Mouse (Mus musculus): ENCODE measurements around the gene Gm12185. TPM values are rescaled to one million over a fixed set of nuclear protein-coding genes. Genes with fewer than 3 reads are reported as not detected.
"Not testable (repeated sequence)": the region's sequence is repeated elsewhere in the genome, so short reads cannot be mapped to it uniquely, and the experiment has no call there.

Gm12185 gene
- total RNA-seq, 4 experiments from 2014 or later = 0.30 to 0.41 (median 0.37) TPM

DNA sequence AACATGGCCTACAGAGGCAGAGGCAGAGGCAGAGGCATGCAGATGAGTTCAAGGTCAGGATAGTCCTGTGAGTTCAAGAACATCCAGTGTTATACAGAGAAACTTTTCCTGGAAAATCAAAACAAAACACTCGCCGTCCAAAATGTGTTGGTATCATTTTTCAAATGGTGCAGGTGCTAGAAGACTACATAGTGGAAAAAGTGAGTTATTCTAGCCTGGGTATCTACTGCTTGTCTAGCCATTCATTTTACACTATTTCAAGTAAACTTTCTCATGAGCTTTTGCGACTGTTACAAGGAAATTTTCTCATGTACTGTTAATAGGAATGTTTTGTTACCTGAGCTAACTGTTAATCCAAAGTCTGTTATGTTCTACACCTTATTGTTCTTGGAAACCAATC lies 73.6 kb downstream of the Gm12185 start:
- DNase-seq (ENCODE audit: low spot score in 2 of 2) = no peak

DNA sequence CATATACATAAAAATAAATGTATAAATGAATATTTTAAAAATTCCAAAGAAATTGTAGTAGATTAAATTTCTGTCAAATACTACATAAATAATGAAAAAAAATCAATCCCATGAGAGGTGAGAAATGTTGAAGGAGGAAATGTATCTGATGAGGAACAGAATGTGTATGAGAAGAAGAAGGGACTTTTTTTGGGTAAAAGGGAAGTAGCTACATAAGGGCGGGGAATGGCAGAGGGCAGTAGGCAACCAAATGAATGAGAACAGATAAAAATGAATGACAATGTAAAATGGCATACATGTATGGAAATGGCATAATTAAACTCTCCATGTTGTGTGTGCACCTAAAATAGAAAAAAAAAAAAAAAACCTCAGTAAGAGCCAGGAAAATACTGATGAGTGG lies 78.4 kb downstream of the Gm12185 start:
- no peak for DNase-seq (ENCODE audit: low spot score in 2 of 2)

DNA sequence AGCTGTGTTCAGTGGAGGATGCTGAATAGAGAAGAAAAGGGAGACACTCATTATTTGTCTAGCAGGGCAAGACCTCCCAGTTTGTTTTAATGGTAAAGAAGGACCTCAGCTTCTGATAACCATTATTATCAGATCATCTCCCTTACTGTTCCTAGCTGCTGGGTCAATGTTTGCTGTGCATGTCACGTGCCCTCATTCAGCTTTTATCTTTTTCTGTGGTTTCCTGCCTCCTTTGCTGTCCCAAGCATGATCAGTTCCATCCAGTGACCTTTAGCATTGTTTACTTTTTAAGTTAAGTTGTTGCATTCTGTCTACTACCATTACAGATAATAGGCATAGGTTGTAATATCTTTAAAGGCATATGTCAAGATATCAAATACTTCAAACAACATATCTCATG lies 83.6 kb downstream of the Gm12185 start:
- no peak for DNase-seq (ENCODE audit: low spot score in 2 of 2)

DNA sequence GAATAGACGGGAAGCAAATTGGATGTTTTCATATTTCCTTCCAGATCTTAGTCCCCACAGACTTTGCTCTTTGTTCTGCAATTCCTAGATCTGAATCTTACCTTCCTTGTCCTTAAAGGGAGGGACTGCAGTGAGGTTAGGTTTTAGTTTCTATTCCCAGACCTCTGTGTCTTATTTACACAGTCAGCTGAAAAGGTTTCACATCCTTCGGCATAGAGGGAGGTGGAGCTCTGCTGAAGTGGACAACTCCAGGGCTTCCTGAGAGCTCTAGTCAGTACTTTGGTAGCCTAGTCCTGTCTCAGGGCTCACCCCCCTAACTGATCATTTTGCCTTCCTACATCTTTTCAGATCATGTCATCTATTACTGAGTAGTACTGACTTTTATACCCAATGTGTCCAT lies 90.0 kb downstream of the Gm12185 start, which contains the start of gene Gm5431:
Gm5431 (minus strand) TSS at position 194 of the 400 bp plus-strand sequence.
- no peak for DNase-seq (ENCODE audit: low spot score in 2 of 2)

DNA sequence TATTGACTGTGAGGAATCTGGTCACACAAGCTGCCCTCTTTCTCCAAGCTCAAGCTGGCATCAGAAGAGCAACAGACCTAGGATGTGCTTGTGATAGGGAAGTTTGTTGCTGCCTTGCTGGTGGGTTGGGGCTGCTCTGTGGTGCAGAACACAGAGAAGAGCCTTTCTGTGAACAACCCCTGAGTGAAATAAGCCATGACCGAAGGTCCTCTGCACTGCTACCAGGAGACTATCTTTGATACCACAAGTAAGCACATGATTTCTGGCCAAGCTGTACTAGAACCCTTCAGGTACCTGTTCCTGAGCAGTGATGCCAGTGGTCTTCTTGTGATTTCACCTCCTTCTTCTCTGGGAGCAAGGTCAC lies 90.5 kb downstream of the Gm12185 start:
- DNase-seq (ENCODE audit: low spot score in 2 of 2) = not testable (repeated sequence)

DNA sequence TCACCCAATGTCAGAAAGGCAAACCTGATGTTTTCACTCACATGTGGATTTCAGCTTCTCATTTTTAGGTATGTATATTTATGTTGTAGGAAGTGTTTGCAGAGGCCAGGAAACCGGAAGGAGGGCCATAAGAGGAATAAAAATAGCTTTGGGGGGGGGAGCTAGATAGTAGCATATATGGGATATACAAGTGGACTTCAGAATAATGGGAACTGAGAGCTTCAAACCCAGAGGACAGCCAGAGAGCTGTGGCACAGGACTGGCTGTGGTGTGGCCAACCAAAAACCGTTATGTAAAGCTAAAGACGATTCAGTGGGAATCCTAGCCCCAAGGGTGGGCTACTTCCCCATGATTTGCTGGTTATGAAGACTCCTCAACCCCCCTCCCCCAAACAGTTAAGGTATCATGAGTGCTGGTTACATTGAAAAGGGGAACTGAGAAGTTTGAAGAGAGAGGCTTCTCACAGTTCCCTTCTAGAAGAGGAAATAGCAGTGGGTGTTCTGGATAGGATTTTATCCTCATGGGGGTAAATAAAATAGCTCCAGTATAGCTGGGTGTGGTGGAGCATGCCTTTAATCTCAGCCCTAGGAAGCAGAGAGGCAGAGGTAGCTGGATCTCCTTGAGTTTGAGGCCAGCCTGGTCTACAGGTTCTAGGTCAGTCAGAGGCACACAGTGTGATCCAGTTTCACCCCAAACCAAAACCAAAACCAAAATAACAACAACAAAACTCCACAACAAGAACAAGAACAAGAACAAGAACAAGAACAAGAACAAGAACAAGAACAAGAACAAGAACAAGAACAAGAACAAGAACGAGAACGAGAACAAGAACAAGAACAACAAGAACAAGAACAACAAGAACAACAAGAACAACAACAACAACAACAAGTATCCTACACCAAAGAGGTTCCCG lies 91.1 kb downstream of the Gm12185 start:
- not testable (repeated sequence) for DNase-seq (ENCODE audit: low spot score in 2 of 2)

DNA sequence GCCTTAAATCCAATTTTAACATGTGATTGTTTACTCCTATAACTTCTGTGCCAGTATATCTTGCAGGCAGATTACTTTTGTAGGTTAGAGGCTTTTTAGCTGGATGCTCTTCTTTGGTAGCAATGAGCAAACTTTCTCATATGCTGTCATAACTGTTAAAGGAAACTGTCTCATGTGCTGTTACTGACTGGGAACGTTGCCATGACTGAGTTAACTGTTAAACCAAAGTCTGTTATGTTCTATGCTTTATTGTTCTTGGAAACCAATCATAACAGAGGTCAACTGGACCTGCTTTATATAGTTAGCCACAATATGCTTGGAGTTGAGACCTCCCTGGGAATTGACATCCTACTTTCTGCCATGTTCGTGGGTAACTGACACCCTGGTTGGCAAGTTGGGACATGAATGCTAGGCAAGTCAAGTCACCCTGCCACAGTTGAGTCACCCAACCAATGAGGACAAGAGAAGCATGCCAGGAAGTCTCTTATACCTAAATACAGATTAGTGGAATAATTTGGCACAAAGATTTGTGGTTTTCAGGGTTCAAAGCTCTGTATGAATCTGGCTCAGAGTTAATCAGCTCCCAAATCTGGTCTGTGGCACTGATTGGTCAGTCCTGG lies 93.1 kb downstream of the Gm12185 start:
- no peak for DNase-seq (ENCODE audit: low spot score in 2 of 2)

DNA sequence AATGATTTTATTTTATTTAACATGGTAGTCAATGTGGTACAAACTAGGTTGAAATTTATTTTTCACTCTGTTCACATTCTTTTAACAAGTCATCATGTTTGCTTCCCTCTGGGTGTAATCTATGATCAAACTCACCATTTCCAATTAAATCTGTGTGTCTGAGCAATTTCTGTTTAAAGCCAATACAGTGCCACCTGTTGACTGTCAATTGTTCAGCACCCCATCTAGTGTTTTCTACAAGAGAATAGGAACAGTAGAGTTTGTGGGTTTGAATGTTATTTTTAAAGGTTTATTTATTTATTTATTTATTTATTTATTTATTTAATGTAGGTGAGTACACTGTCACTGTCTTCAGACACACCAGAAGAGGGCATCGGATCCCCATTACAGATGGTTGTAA lies 115.3 kb downstream of the Gm12185 start:
- no peak for DNase-seq (ENCODE audit: low spot score in 2 of 2)

DNA sequence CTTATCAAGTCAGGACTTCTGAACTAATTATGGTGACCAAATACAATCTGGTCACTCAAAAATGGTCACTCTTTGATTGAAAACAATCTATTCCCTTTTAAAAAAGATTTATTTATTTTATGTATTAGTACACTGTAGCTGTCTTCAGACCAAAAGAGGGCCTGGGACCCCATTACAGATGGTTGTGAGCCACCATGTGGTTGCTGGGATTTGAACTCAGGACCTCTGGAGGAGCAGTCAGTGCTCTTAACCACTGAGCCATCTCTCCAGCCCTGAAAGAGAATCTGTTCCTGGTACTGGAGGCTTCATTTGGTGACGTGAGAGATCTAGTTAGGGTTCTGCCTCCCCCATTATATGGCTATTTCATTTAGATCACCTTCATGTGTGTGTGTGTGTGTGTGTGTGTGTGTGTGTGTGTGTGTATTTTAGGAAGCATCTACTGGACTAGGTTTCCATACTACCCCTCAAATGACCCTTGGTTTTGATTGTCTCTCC lies 116.6 kb downstream of the Gm12185 start:
- DNase-seq (ENCODE audit: low spot score in 2 of 2) = not testable (repeated sequence)

DNA sequence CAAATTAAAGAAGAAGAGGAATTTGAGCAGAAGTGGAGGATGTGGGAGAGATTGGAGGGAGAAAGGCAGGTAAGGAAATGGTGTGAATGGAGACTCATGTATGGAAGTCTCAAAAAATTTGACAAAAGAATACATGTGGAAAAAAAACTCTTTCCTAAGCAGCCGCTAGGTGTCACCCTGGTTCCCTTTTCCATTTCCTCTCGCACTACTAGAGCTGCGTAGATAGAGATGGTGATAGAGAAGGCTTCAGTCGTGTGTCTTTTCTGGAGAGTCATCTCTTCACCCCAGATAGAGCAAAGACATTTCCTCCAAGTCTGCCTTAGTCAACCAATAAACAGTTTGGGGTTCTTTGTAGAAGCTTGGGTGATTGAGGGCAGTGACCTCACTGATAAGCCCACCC lies 117.6 kb downstream of the Gm12185 start:
- no peak for DNase-seq (ENCODE audit: low spot score in 2 of 2)

DNA sequence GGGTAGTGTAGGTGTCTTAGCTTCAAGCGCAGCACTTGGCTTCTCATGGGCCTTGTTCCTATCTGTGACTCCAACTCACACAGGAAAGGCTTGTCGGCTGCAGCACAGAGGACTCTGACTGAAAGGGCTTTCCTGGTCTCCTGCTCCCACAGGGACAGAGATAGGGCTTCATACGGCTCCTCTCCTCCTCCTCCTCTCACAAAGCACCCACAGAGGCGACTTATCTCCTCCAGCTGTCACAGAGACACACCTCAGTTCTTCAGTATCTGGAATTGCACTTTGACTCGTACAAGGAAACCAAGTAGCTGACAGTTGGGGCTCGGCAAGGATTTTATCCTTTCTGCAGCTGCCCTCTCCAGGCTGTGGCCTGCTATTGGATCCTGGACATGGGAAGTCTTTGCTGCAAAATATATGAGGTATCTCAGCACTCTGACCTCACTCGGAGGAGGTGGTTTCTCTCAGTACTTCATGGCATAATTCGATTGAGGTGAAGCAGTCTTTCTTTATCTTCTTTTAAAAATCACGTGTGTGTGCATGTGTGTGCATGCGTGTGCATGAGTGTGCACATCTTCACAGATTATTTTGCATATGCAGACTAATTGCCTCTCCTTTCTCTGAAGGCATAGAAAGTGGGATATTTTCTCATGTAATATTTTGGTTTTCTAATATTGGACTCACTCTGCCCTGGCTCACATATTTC lies 118.3 kb downstream of the Gm12185 start:
- no peak for DNase-seq (ENCODE audit: low spot score in 2 of 2)

DNA sequence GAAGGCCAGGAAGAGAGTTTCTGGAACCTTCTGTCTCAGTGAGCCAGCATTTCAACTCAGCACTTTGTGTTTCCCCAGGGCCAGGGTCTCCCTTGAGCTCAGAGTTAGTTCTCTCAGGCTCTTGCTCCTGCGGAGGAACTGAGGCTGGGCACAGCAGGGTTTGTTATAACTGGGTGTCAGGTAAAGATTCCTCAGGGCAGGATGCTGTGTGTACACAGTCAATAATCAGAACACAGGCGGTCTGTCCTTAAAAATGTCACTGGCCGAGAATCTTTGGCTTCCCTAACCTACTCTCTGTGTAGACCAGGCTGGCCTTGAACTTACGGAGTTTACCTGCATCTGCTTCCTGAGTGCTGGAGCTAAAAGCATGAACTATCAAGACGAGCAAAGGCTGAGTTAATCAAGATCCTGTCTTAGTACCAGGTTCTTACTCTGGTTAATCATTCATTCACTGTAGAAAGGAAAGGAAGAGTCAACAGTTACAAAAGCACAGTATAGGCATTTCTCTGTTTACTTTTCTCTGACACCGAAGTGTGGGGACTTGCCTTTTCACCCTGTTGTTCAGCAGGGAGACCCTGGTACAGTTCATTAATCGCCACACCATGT lies 119.2 kb downstream of the Gm12185 start:
- no peak for DNase-seq (ENCODE audit: low spot score in 2 of 2)

DNA sequence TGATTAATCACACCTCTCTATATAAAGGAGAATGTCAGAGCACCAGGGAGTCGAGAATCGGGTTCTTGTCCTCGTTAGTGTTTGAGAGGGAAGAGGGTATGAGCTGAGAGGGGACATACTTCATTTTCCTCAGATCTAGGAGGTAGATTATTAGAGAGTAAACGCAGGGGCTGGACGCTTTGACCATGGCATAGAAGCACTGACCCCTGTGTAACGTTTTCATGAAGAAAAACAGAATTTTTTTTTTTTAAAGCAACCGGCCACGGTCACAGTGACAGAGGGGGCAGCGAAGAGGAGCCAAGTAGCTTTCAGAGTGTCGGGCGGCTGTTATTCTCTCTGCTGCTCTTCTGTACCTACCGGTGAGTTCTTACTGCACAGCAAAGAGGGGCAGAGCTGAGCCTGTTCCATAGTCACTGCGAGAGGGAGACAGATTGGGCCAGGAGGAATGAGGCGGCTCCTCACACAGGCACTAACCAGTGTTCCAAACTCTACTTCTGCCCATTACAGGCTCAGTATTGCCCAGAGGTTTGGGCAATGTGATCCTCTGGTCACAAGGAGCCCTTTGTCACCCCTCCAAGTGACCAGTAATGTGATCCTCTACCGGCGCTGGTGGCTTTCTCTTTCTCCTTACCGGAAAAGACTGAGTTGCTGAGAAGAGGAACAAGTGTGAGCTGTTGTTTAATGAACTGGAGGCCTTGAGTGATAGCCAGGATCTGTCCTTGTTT lies 120.0 kb downstream of the Gm12185 start:
- DNase-seq (ENCODE audit: low spot score in 2 of 2) = no peak

DNA sequence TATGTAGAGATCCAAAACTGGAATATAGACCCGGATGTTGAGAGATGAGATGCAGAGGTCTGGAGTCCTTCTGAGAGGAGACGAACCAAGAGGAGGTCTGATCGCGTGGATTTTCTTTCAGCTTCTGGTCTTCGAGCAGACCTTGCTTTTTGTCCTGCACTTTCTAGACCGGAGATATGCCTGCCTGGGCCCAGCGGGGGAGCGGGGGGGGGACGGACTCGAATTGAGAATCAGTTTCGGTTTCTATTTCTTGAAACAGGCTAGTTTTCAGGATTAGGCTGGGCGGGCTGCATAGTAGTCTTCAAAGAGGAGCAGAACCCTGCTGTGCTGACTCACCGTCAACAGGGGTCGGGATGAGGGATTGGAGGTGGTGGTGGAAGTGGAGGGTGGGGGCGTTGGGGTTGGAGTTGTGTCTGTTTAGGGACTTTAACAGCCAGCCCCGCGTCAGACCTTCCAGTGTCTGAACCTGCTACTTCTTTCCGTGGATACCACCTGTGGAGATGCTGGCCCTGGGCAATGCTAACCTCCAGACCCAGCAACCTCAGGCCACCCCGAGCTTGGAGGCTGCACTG lies 120.7 kb downstream of the Gm12185 start, which contains the start of gene Irgm1:
Irgm1 (minus strand) TSS at position 483 of the 572 bp plus-strand sequence.
- DNase-seq (ENCODE audit: low spot score in 2 of 2) = no peak

DNA sequence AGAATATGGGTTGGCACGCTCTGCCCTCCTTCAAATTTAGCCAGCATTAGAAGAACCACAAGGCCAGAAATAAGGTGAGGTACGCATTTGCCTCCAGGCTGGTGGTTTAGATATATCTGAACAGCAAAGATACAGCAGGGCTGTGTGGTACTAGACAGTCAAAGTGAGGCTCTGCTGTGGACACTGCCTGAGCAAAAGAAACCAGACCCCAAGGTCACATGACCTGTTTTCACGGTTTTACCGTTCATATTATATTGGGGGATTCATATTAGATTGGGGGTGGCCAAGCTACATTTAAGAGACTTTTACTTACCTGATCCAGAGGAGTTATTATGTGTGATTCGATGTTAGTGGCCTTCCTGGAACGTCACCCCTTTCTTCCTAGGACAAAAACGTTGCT lies 121.2 kb downstream of the Gm12185 start:
- DNase-seq (ENCODE audit: low spot score in 2 of 2) = no peak

DNA sequence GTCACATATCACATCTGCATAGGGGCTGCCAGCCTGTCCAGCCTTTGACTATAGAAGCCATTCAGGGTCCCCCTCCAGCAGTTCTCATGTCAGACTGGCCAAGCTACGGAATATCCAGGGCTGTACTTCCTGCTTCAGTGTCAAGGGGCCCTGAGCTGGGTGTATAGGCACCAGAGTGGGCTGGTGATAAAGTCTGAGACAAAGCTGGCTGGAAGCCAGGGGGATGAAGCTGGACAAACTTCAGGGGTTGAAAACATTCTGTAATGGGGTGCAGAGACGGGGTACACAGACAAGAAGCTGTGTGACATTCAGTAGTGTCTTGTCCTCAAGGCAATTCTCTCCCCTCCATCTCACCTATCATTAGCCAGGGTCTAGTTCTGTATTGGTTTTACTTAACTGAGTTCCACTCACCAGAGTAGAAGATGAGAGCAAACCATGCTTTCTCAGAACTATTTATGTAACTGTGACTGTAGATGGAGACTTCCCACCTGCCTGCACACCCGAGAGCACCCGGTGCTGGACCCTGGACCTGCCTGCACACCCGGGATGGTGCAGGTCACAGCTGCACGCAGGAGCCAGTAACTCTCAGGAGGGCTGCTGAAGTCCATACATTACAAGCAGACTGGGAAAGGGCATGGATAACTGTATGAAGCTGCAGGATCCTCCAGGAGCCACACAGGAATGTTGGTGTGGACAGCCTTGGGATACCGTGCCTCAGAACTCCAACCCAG lies 122.5 kb downstream of the Gm12185 start:
- no peak for DNase-seq (ENCODE audit: low spot score in 2 of 2)

DNA sequence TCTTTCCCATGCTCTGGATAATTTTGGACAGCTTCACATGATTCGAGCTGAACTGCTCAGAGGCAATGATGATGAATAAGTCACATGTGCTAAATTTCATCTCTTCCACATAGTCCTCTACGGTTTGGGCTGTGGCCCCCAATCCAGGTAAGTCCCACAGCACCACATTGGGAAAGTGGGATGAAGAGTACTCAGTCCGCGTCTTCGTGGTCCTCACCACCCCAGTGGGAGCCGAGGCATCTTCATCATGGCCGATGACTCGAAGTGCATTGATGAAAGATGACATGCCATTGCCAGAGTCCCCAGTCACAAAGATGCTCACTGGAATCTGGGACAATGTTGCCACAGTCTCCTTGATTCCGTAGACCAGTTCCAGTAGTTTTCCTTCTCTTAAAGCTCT lies 125.5 kb downstream of the Gm12185 start:
- no peak for DNase-seq (ENCODE audit: low spot score in 2 of 2)

DNA sequence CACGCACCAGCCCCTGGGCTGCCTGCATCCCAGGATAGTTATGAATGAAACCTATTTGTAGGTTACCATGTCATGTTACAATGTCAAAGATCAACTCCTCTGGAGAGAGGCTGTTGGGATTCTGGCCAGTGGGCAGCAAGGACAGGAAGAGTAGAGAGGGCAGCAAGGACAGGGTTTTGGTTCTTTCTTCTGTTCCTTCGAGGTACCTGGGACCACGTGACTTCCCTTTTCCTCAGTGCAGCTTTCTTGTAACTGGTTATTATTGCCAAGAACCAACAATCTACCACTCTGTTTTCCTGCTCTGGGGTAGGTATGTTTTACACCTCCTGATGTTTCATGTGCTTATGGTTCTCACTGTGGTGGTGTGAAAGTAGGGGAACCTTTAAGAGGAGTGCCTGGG lies 128.2 kb downstream of the Gm12185 start:
- DNase-seq (ENCODE audit: low spot score in 2 of 2) = no peak

DNA sequence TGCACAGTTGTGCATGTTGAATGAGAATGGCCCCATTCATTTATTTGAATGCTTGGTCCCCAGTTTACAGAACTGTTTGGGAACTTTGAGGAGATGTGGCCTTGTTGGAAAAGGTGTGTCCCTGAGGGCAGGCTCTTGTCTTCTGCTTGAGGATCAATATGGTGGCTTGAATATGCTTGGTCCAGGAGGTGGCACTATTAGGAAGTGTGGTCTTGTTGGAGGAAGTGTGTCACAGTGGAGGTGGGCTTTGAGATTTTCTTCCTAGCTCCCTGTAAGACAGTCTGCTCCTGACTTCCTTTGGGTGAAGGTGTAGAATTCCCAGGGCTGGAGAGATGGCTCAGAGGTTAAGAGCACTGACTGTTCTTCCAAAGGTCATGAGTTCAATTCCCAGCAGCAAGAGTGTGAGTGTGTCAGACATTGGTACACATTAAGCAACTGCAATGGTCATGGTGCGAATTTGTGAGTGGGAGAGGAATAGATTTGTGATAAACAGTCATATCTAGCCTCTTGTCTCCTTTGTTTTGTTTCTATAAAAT lies 129.2 kb downstream of the Gm12185 start:
- no peak for DNase-seq (ENCODE audit: low spot score in 2 of 2)

DNA sequence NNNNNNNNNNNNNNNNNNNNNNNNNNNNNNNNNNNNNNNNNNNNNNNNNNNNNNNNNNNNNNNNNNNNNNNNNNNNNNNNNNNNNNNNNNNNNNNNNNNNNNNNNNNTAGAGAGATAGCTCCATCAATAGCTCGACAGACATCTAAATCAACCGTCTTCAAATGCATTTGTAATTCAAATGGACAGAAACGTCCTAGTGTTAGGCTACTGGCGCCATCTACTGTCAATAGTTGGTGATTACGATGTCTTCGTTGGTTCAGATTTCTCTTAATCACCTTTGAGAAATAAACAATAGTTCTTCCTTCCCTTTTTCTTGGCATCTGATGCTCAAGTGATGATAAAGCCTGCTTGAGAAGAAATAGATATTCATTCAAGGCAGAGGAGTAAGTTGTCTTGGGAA lies 133.0 kb downstream of the Gm12185 start:
- no peak for DNase-seq (ENCODE audit: low spot score in 2 of 2)
